Mouse (Mus musculus) CD8-positive naive resting alpha-beta T cell, adult 2 months (primary cell): ENCODE measurements around the gene Ap3d1.

Experiments
- DNase-seq, 2 experiments: peaks; one replicate each; pipeline ENCODE4 v3.0.0; 2022; ENCODE audit warnings: low read depth in 2 of 2, low spot score in 2 of 2

The Ap3d1 gene

GRCm38 (mm10) chr10:80669018-80669417, 73.0 kb downstream of the Ap3d1 start:
- no peak for DNase-seq

- no peak for DNase-seq
These were observed 73.5 kb downstream of the Ap3d1 start for GRCm38 (mm10) chr10:80668614-80669013.

- DNase-seq: no peak
These were observed 75.1 kb downstream of the Ap3d1 start for GRCm38 (mm10) chr10:80666837-80667412.

- DNase-seq: no peak
These were observed 75.9 kb downstream of the Ap3d1 start for GRCm38 (mm10) chr10:80665981-80666733.

- no peak for DNase-seq
These were observed 76.6 kb downstream of the Ap3d1 start for GRCm38 (mm10) chr10:80665459-80665858.

- no peak for DNase-seq
These were observed 77.1 kb downstream of the Ap3d1 start for GRCm38 (mm10) chr10:80665016-80665380.

GRCm38 (mm10) chr10:80664197-80665015, 77.7 kb downstream of the Ap3d1 start:
- no peak for DNase-seq

GRCm38 (mm10) chr10:80663485-80664196, 78.4 kb downstream of the Ap3d1 start:
- no peak for DNase-seq

- DNase-seq: peak; percentile 64 to 79
These were observed 80.9 kb downstream of the Ap3d1 start for GRCm38 (mm10) chr10:80661149-80661548.

- peak; percentile 54 to 69 for DNase-seq
These were observed 82.9 kb downstream of the Ap3d1 start for GRCm38 (mm10) chr10:80659213-80659612.

- DNase-seq: no peak
These were observed 83.2 kb downstream of the Ap3d1 start for GRCm38 (mm10) chr10:80658841-80659202.

- peak; percentile 51 to 58 for DNase-seq
These were observed 83.7 kb downstream of the Ap3d1 start for GRCm38 (mm10) chr10:80658194-80658840.
